Mouse (Mus musculus): Measurements from ENCODE around the gene A030014E15Rik. TPM values are rescaled to one million over a fixed set of nuclear protein-coding genes. Genes with fewer than 3 reads are reported as not detected.
"Not testable (repeated sequence)": the region's sequence is repeated elsewhere in the genome, so short reads cannot be mapped to it uniquely, and the experiment has no call there.

Gene A030014E15Rik
- total RNA-seq (2021) = not detected
- long read RNA-seq, experiment 1 = 0 reads
- long read RNA-seq, experiment 2 = 0 reads

DNA sequence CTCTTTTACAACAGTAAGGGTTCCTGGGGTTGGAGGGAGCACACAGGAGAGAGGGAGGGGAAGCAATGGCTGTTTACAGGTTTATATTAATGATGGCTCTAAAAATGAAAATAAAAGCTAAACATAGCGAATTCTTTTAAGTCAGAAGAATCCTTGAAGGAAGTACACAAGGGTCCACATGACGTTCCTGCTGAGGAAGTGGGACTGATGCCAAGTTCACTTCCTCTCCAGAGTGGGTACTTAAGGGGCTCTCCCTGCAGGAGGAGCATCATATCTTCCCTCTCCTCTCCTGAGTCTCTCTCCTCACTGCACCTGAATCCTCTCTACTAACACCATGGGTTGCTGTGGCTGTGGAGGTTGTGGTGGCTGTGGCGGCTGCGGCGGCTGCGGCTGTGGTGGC lies at the start of gene A030014E15Rik:
Gene A030014E15Rik (plus strand): TSS at position 268 of the 400 bp plus-strand sequence.
- DNase-seq = peak in 1 of 2 experiments; percentile 18

DNA sequence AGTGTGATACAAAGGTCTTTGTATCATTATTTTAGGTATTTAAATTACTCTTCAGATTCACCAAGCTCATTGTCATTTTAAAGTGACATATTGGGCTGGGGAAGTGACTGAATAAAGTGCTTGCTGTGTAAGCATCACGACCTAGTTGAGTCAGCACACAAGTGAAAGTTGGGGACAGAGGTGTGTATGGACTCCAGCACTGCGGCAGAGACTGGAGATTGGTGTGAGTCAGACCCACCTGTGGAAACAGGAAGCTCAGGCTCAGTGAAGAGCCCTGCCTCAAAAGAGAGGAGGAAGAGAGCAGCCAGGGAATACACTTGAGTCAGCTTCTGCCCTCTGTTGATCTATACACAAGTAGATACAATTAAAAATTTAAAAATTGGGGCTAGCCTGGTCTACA lies 45.5 kb upstream of the A030014E15Rik start:
- DNase-seq = no peak

DNA sequence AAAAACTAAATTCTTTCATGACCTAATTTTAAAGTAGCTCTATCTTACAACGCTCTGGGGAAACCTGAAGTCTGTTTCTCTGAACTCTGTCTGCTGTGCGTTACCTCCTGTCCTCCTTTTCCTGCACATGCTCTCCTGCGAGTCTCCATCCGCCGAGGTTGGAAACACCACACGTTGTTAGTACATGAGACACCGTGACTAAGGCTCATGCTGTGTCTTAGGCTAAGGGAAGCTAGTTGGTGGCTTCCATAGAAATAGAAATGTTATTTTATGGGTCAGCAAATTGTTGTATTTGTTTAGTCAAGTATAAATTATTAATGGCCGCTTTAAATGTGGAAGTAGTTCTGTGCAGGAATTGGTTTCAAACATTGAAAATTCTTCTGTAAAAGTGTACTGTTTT lies 44.5 kb upstream of the A030014E15Rik start:
- DNase-seq = no peak

DNA sequence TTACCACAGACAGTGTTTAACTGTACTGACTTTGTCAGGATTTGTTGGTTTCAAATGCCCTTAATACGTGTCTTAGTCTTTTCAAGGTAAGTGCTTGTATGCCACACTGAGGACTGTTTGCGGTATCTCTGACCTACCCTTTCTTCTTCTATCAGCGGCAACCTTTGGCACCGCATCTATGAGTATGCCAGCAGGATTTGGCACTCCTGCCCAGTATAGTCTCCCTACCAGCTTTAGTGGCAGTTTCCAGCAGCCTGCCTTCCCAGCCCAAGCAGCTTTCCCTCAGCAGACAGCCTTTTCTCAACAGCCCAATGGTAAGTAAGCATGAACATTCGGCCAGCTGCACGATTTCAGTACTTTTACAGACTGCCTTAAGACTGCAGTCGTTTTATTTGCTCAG lies 31.4 kb upstream of the A030014E15Rik start:
- DNase-seq = no peak

DNA sequence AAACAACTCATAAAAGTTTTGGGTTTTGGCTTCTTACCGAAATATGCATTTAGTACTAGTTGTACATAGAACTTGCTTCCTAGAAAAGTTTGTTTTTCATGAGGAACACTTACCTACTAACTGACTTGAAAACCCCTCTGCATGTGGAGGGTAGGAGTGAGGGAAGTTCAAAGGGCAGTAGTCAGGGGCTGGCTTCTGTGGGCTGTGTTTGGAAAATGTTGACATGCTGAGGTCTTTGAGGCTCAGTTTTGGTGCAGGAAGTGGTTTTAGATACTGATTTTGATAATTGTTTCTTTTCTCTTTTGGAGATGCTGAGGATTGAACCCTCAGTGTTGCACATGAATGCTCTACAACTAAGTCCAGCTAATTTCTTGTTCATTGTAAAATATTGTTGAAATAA lies 24.1 kb upstream of the A030014E15Rik start:
- DNase-seq = no peak

DNA sequence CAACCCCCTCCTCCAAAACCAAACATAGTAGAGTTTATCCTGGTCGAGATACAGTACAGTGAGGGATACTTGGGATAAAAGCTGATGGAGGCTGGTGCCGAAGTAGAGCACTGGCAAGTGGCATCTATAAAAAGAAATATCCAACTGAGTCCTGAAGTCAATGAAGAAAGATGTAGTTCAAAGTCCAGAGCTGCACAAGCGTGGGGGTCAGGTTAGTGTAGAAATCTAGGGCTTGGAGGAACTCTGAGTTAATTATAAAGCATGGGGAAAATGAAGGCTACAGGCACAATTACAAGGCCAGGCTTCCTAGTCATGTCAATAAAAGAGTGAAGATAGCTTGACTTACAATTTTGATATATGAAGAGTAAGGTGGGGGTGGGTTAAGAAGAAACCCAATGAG lies 23.5 kb upstream of the A030014E15Rik start:
- no peak for DNase-seq

DNA sequence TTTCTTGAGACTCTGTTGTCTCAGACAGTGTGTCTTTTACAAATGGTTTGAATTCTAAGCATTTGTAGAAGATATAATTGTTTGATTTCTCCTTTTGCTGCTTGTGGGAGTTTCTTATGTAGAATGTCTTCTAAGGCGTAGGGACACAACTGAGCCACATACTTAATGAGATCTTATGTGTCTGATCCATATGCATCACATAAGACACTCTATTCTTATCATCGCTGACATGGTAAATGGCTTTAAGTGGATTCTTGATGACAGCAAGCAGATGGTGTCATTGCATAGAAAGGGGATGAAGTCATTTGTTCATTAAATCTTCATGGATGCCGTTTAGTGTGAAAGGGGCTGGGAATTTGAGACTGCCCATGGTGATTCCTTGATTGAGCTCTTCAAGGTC lies 18.8 kb upstream of the A030014E15Rik start:
- no peak for DNase-seq

DNA sequence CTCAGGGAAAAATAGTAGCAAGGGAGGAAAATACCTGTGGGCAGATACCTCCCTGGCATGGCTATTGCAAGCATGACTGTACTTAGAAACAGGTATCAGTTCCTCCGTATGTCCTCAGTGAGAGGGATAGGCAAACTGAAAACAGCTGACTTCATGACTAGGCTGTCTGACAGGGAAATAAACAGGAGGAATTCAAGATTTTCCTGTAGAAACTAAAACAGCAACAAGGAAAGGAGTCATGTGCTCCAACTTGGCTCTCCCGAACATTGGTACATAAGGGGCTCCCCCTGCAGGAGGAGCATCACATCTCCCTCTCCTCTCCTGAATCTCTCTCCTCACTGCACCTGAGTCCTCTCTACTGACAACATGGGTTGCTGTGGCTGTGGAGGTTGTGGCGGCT lies 11.7 kb upstream of the A030014E15Rik start, which contains the start of gene A030005L19Rik:
Gene A030005L19Rik (plus strand): TSS at position 301 of the 400 bp plus-strand sequence.
- DNase-seq = no peak

DNA sequence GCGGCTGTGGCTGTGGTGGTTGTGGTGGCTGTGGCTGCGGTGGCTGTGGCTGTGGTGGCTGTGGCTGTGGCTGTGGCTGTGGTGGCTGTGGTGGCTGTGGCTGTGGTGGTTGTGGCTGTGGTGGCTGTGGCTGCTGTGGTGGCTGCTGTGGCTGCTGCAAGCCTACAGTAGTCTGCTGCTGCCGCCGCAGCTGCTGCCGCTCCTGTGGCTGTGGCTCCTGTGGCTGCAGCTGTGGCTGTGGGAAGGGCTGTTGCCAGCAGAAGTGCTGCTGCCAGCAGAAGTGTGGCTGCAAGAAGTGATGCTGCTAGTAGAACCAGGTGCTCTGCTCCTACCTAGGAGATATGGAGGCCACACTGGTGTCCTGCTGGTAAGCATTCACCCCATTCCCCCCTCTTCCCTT lies 11.3 kb upstream of the A030014E15Rik start:
- not testable (repeated sequence) for DNase-seq

DNA sequence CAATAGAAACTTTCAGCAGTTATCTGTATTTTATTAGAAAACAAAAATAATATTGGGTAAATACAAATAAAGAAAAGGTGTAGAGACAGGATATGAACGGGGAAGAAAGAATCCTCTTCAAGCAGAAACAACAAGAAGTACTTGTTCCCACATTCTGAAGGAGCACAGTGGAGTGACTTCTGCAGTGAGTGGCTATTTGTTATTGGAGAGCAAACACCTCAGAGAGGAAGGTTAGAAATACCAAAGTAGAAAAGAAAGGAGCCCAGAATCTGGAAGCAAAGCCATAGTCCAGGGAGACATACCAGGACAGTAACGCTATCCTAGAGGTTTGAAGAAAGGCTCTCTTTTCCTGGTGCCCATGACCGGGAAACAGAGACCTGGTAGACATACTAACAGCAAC lies 5.8 kb downstream of the A030014E15Rik start:
- DNase-seq = not testable (repeated sequence)

DNA sequence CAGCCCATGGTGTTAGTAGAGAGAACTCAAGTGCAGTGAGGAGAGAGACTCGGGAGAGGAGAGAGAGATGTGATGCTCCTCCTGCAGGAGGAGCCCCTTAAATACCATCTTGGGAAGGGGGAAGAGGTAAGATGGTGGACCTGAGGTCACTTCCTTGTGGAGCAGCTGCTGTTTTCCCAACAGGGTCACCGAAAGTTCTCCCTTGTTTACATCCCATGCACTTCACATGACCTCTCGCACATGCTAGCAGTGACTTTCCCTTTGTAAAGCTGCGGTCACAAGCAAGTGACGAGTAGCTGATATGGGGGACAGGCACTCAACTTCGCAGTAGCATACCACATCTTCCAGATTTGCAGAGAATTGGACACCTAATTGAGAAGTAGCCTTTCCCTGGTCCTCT lies 6.6 kb downstream of the A030014E15Rik start, which contains the start of gene Gm6217:
Gene Gm6217 (minus strand): TSS at position 74 of the 400 bp plus-strand sequence.
- not testable (repeated sequence) for DNase-seq

DNA sequence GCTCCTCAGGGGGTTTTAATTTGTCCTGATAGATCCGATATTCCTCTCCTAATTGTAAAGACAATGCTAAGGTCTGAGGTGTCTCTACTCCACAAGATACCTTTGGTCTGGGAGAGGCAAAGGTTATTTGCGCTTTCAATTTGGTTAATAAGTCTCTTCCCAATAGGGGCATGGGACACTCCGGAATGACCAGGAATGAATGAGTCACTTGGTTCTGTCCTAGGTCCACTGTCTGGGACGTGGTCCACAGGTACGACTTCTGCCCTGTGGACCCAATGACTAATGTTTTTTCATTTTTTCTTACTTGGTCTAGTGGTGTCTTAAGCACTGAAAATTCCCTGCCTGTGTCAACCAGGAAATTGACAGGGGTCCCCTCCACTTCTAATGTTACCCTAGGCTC lies 13.9 kb downstream of the A030014E15Rik start:
- DNase-seq = no peak

DNA sequence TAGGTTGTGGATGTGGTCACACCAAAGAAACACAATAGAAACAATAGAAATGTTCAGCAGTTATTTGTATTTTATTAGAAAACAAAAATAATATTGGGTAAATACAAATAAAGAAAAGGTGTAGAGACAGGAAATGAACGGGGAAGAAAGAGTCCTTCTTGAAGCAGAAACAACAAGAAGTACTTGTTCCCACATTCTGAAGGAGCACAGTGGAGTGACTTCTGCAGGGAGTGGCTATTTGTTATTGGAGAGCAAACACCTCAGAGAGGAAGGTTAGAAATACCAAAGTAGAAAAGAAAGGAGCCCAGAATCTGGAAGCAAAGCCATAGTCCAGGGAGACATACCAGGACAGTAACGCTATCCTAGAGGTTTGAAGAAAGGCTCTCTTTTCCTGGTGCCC lies 17.8 kb downstream of the A030014E15Rik start:
- not testable (repeated sequence) for DNase-seq

DNA sequence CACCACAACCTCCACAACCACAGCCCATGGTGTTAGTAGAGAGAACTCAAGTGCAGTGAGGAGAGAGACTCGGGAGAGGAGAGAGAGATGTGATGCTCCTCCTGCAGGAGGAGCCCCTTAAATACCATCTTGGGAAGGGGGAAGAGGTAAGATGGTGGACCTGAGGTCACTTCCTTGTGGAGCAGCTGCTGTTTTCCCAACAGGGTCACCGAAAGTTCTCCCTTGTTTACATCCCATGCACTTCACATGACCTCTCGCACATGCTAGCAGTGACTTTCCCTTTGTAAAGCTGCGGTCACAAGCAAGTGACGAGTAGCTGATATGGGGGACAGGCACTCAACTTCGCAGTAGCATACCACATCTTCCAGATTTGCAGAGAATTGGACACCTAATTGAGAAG lies 18.6 kb downstream of the A030014E15Rik start, which contains the start of gene A030003K21Rik:
Gene A030003K21Rik (minus strand): TSS at position 94 of the 400 bp plus-strand sequence.
- not testable (repeated sequence) for DNase-seq

DNA sequence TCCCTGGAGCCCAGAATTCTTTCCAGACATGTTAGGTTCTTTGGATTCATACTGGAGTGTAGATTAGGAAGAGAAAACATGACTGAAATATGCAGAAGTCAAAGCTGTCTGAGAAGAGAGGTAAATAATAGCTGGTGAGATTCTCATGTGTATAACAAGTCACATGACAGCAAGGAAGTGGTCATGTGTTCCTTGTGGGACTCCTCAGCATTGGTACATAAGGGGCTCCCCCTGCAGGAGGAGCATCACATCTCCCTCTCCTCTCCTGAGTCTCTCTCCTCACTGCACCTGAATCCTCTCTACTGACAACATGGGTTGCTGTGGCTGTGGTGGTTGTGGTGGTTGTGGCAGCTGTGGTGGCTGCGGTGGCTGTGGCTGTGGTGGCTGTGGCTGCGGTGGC lies 21.3 kb downstream of the A030014E15Rik start:
- DNase-seq = not testable (repeated sequence)

DNA sequence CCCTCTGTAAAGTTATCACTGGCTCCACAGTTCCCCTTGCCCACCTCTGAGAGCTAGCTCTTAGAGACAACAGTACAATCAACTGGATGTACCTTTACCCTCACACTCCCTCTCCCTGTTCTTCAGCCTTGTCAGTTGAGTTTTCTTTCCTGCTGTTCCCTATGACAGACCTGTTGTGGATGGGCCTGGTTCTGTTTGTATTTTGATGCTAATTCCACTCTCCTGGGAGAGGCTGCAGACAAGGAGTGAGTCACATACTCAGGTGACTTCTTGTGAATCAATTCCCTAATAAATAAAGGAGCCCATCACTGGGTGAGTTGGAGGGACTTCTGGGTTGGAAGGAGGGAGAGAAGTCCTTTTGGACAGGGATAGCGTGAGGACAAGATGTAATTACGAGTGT lies 23.9 kb downstream of the A030014E15Rik start:
- no peak for DNase-seq

DNA sequence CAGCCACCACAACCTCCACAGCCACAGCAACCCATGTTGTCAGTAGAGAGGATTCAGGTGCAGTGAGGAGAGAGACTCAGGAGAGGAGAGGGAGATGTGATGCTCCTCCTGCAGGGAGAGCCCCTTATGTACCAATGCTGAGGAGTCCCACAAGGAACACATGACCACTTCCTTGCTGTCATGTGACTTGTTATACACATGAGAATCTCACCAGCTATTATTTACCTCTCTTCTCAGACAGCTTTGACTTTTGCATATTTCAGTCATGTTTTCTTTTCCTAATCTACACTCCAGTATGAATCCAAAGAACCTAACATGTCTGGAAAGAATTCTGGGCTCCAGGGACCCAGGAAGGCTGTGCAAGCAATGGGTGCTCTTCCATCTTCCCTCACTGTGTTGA lies 31.2 kb downstream of the A030014E15Rik start, which contains the start of gene Gm7544:
Gene Gm7544 (minus strand): TSS at position 101 of the 400 bp plus-strand sequence.
- DNase-seq = not testable (repeated sequence)

DNA sequence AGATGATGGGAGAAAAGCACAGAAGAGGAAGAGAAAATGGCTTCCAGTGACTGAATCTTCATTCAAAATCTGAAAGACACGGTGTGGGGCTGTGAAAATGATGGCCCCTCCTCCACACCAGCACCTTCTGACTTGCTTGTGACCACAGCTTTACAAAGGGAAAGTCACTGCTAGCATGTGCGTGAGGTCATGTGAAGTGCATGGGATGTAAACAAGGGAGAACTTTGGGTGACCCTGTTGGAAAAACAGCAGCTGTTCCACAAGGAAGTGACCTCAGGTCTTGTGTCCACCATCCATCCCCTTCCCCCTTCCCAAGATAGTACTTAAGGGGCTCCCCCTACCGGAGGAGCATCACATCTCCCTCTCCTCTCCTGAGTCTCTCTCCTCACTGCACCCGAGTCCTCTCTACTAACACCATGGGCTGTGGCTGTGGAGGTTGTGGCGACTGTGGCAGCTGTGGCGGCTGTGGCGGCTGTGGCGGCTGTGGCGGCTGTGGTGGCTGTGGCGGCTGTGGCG lies 35.2 kb downstream of the A030014E15Rik start, which contains the start of gene Gm47955:
Gene Gm47955 (plus strand): TSS at position 417 of the 516 bp plus-strand sequence.
- no peak for DNase-seq

DNA sequence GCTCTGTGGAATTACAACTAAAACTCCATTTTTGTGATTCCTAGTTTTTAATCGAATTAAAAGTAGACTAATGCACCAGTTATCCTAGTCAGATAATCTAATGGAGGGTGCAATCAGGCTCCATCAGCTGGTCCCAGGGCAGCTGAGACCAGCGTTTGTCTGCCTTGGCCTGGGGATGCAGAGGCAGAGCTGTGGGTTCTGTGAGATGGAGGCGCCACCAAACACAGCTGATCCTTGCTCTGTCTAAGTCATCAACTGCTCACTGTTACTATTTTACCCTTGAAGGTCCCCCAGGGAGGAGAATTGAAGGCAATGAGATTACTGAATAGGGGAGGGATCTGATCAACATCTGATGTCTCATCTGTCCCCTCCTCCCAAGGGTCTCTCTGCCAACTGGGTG lies 41.7 kb downstream of the A030014E15Rik start:
- no peak for DNase-seq

DNA sequence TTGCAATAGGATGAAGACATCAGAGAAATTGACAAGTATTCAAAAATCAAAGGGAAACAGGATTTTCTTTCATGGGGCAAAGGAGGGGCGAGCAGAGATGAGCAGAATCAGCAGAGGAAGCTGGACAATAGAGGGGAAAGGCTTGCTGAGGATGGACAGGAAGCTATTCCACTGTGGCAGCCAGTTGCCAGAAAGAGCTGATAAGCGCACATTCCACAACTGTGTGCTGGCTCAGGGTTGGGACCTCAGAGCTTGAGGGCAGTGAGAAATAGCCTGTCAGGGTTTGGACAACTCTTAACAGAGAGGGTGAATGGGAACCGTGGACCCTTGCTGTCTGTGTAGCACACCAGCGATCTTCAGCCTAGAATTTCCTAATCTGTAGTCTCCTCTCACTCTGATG lies 47.3 kb downstream of the A030014E15Rik start:
- DNase-seq = peak; percentile 36 to 47

DNA sequence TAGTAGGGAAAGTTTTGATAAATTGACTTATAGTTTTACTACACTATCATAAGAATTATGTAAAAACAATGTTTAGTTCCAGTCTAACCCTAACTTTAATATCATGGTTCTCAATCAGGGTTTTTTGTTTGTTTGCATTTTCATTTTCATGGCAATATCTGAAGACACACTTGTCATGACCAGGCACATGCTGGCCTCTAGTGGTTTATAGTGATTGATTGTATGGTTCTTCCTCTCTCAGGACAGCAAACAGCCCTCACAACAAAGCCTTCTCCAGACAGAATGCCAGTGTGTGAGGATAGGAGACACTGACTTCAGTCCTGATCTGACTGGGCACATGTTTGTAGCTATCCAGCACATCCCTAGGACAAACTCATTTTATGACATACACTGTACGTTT lies 48.5 kb downstream of the A030014E15Rik start:
- no peak for DNase-seq

DNA sequence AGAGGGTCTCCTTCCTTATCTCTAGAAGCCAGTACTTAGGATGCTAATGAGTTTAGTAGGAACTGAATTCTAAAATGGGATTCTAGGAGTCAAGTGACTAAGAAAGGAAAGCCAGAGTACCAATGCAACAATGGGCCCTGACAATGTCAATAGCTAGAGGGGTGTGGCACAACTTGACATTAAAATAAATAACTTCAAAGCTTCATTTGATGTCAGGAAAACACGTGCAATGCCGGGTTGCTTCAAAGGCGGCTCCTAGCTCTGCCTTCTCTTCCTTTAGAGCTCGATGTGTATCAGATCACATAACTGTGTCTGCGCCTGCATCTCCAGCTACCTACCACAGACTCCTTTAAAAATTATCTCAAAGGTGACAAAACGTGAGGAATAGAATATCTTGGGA lies 49.2 kb downstream of the A030014E15Rik start:
- DNase-seq = no peak

DNA sequence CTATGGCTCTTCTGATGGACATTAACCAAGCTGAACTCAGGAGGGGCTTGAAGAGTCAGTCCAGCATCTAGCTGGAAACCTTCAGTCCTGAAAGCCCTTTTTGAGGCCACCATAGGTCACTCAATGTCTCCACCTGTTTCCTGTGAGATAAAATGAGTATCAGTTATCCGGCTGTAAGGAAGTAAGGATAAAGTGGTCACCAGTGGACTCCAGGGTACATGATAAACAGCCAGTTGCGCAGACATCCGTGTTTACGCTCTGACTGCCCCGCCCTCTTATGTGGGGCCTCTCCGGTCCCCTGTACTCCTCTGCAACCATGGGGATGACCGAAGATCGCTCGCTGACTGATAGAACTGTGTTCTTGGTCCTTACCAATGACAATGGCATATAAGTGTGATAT lies 49.6 kb downstream of the A030014E15Rik start:
- peak in 1 of 2 experiments; percentile 7 for DNase-seq
